ENCODE assay signal across 23 mouse cellular contexts in the genomic region with DNA sequence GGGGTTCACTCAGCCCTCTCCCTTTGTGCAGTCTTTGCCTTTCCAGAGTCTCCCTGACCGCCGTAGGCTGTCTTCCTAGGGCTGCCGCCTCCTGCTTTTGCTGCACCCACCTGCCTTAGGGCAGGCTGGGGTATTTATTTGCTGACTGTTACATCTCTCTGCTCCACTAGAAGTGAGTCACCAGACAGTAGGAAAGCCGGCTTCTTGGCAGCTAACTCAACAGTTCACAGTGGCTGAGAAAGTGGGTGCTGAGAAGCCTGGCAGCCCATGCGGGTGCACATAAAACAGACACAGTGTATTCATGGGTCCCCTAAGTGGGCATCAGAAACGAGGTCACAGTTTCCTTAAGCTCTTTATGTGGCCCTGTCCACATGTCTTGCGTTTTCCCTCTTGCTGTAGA. TPM values are rescaled to one million over a fixed set of nuclear protein-coding genes. Genes with fewer than 3 reads are reported as not detected.
DNase-seq lines count a peak whose midpoint lies in the region; ATAC-seq lines count a peak whose summit lies in the region.
"Had no signal": no experiment of that assay in that cellular context is flagged by ENCODE, and none has a peak within 500 bp of the region (broad histone marks: within the 10 kb centered on the region; RNA-seq: fewer than 3 reads in every experiment).

No protein-coding gene starts in this region.

- 82% methylated on average over 7 of the region's 7 CpGs for WGBS in heart, embryonic 13.5 days

- peak overlapping the region; percentile 68 for H3K27ac ChIP-seq in heart, embryonic 13.5 days (replicated peaks)
- H3K27ac ChIP-seq: liver, embryonic 13.5 days; lung, embryonic 15.5 days; neural tube, embryonic 15.5 days; stomach, embryonic 15.5 days had no signal

- H3K9ac ChIP-seq in heart, embryonic 13.5 days: peak overlapping the region; percentile 40
- H3K9ac ChIP-seq: liver, embryonic 13.5 days; lung, embryonic 15.5 days; neural tube, embryonic 15.5 days; stomach, embryonic 15.5 days had no signal

- DNase-seq in heart, adult 11 months: no peak
- peak; percentile 64 to 66 for DNase-seq in right cerebral cortex, adult 2 months (ENCODE audit: low spot score in 2 of 2)
- DNase-seq in right cerebral cortex, postnatal 4 days: no peak
- DNase-seq in left cerebral cortex, adult 18-20 months (ENCODE audit: low spot score in 2 of 2): peak; percentile 50 to 63
- DNase-seq in yolk sac, embryonic 10.5 days (ENCODE audit: low spot score): no peak
- no peak for DNase-seq in thymus, postnatal 0 days (ENCODE audit: low spot score)
- DNase-seq: gastrocnemius, postnatal 36 days; kidney, adult 9 months; kidney, postnatal 36 days; liver, embryonic 13.5 days; midbrain, embryonic 14.5 days; thymus, postnatal 14 days had no signal

- H3K36me3 ChIP-seq in heart, embryonic 13.5 days: peaks cover 38% of the 10 kb centered on the region
- H3K36me3 ChIP-seq: G1E had no signal

- no peaks in the 10 kb centered on the region for H3K9me3 ChIP-seq in heart, embryonic 13.5 days
- H3K9me3 ChIP-seq: G1E; liver, embryonic 13.5 days; lung, embryonic 15.5 days; neural tube, embryonic 15.5 days; stomach, embryonic 15.5 days had no signal

- H3K27me3 ChIP-seq in heart, embryonic 13.5 days (replicated peaks): peaks cover 2% of the 10 kb centered on the region
- H3K27me3 ChIP-seq: lung, embryonic 15.5 days; stomach, embryonic 15.5 days had no signal

- no peak overlapping the region for H3K4me2 ChIP-seq in heart, embryonic 13.5 days
- H3K4me2 ChIP-seq: liver, embryonic 13.5 days; lung, embryonic 15.5 days; neural tube, embryonic 15.5 days; stomach, embryonic 15.5 days had no signal

- no peak overlapping the region for H3K4me3 ChIP-seq in heart, embryonic 13.5 days
- H3K4me3 ChIP-seq: erythroblast, embryonic 14.5 days; liver, embryonic 13.5 days; lung, embryonic 15.5 days; myocyte; neural tube, embryonic 15.5 days; stomach, embryonic 15.5 days had no signal

- ATAC-seq in heart, embryonic 13.5 days (ENCODE audit: extremely low read depth, insufficient number of reproducible peaks, low FRiP score, low TSS enrichment): no peak
- ATAC-seq: CD4-positive, CD25-positive, alpha-beta regulatory T cell, adult 4 months; forebrain, embryonic 16.5 days had no signal

- peaks cover 40% of the 10 kb centered on the region for H3K4me1 ChIP-seq in heart, embryonic 13.5 days

RNA-seq across cellular contexts. Expression of a gene that starts 3.5 kb away (rescaled TPM):
- polyA plus RNA-seq in heart, embryonic 13.5 days (2015; fragmentation: Nextera tagmentation; extraction: Ambion mirVana): 108 and 118 TPM in 2 replicates
- 10 to 100 TPM; 16.1 to 16.4 TPM for total RNA-seq in left cerebral cortex, adult 18-20 months (2021)
- polyA plus RNA-seq in thymus, postnatal 0 days (2015; fragmentation: Nextera tagmentation; extraction: Ambion mirVana): 13.6 and 15.6 TPM in 2 replicates
- total RNA-seq: hematopoietic stem cell, adult 5-6 weeks had no signal
- polyA plus RNA-seq: erythroblast, embryonic 14.5 days had no signal

RNA-seq across cellular contexts. Expression of a gene that starts 7.0 kb away (rescaled TPM):
- polyA plus RNA-seq in heart, embryonic 13.5 days (2015; fragmentation: Nextera tagmentation; extraction: Ambion mirVana): 23.7 TPM in 2 replicates
- 10 to 100 TPM; 16.4 to 17.9 TPM for total RNA-seq in left cerebral cortex, adult 18-20 months (2021)
- 2.6 and 2.9 TPM in 2 replicates for polyA plus RNA-seq in thymus, postnatal 0 days (2015; fragmentation: Nextera tagmentation; extraction: Ambion mirVana)
- total RNA-seq: megakaryocyte, adult 5-6 weeks had no signal
- polyA plus RNA-seq: erythroblast, embryonic 14.5 days had no signal

Comparison
In these comparisons a context has a peak if more than half of its experiments do, and no peak if none do; other contexts are left out.
1. DNase-seq: peak in right cerebral cortex, adult 2 months (2 of 2) and left cerebral cortex, adult 18-20 months (2 of 2); none in heart, adult 11 months (single experiment), right cerebral cortex, postnatal 4 days (single experiment), yolk sac, embryonic 10.5 days (single experiment) and thymus, postnatal 0 days (single experiment).